Mouse (Mus musculus) kidney, adult 2 months (tissue): ENCODE results near the gene Col4a1.

Experiments
- CTCF ChIP-seq: fragments of 200-500 bp; conservative IDR thresholded peaks from 2 replicates; pipeline ENCODE4 v1.5.1; 2011; ENCODE audit warnings: low read depth, mild to moderate bottlenecking, control low read depth, low read length, moderate library complexity, mixed read lengths; ENCODE audit not compliant: insufficient read depth, insufficient read length
- POLR2A ChIP-seq: fragments of 200-500 bp; IDR thresholded peaks from one replicate; pipeline ENCODE4 v1.6.1; 2011; ENCODE audit warnings: low read depth, low read length, control low read depth

DNA sequence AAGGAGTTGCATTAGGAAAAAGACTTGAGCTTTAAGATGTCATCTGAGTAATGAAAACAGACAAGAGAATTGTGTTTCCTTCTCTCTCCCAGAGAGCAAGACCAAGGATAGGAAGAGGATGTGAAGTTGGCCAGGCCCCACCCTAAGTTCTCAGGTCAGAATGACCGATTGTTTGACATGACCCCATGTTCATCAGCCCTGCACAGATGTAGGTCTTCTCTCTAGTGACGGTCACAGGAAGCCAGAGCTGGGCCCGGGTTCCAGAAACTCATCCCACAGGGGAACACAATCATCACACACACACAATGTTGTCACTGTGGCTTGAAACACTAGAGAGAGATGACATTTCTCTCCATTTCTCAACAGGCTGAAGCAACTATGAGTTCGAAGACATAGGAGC is 27.2 kb downstream of the Col4a1 start:
- TF ChIP-seq CTCF (no peak), POLR2A (no peak)
